Mouse (Mus musculus) C2C12 (cell line): Measurements from ENCODE around the gene Tpmt.

ENCODE experiments used
- CEBPB ChIP-seq: IDR thresholded peaks from one replicate; pipeline ENCODE4 v1.6.1; 2011; ENCODE audit warnings: low read depth, mild to moderate bottlenecking, control low read depth, moderate library complexity
- CTCF ChIP-seq: IDR thresholded peaks from one replicate; pipeline ENCODE4 v1.5.1; 2011; ENCODE audit not compliant: control insufficient read depth, insufficient read depth, insufficient read length
- FOSL1 ChIP-seq: IDR thresholded peaks from one replicate; pipeline ENCODE4 v1.8.0; 2011; ENCODE audit warnings: mild to moderate bottlenecking, low read length; ENCODE audit not compliant: poor library complexity, insufficient read depth, severe bottlenecking
- MAX ChIP-seq: IDR thresholded peaks from one replicate; pipeline ENCODE4 v1.6.1; 2011; ENCODE audit warnings: mild to moderate bottlenecking, control low read depth
- MYOD1 ChIP-seq: IDR thresholded peaks from one replicate; pipeline ENCODE4 v1.6.1; 2011; ENCODE audit warnings: low read depth; ENCODE audit not compliant: control insufficient read depth, insufficient read length
- USF1 ChIP-seq: IDR thresholded peaks from one replicate; pipeline ENCODE4 v1.6.1; 2011; ENCODE audit warnings: low read depth, mild to moderate bottlenecking, control low read depth, moderate library complexity

DNA sequence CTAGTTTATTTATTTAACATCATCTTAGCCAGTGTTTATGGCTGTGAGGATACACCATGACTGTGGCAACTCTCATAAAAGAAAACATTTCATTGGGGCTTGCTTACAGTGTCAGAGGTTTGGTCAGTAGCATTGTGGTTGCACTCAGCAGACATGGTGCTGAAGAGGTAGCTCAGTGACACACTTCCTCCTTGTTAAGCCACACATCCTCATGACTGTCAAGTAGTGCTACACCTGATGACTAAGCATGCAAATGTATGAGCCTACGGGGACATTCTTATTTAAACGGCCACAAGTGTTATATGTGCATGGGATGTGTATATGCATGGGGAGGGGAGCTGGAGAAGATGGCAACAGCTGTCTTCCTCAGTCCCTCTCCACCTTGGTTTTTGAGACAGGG is 60.7 kb downstream of the Tpmt start:
- TF ChIP-seq CTCF (no peak), MYOD1 (no peak), USF1 (no peak), CEBPB (no peak), MAX (no peak), FOSL1 (no peak)
